Mouse (Mus musculus): ENCODE measurements around the gene Nagk.
"Not testable (repeated sequence)": the region's sequence is repeated elsewhere in the genome, so short reads cannot be mapped to it uniquely, and the experiment has no call there.

Nagk gene

GRCm38 (mm10) chr6:83794760-83795296 is at the start of gene Nagk:
TSS of gene Nagk (plus strand) at chr6:83794982.
- DNase-seq (ENCODE audit: low spot score in 2 of 2): peak; percentile 81 to 87

GRCm38 (mm10) chr6:83745466-83745865 is 49.3 kb upstream of the Nagk start:
- no peak for DNase-seq (ENCODE audit: low spot score in 2 of 2)

GRCm38 (mm10) chr6:83749286-83749685 is 45.5 kb upstream of the Nagk start:
- no peak for DNase-seq (ENCODE audit: low spot score in 2 of 2)

GRCm38 (mm10) chr6:83750171-83750684 is 44.6 kb upstream of the Nagk start:
- peak in 1 of 2 experiments; percentile 20 for DNase-seq (ENCODE audit: low spot score in 2 of 2)

- no peak for DNase-seq (ENCODE audit: low spot score in 2 of 2)
Observed at GRCm38 (mm10) chr6:83756051-83756450, 38.7 kb upstream of the Nagk start.

GRCm38 (mm10) chr6:83762344-83762743 is 32.4 kb upstream of the Nagk start, which contains the start of gene Ankrd53:
TSS of gene Ankrd53 (plus strand) at chr6:83762644.
- DNase-seq (ENCODE audit: low spot score in 2 of 2): no peak

GRCm38 (mm10) chr6:83762880-83763431 is 31.8 kb upstream of the Nagk start:
- no peak for DNase-seq (ENCODE audit: low spot score in 2 of 2)

- no peak for DNase-seq (ENCODE audit: low spot score in 2 of 2)
Observed at GRCm38 (mm10) chr6:83766982-83767381, 27.8 kb upstream of the Nagk start.

- DNase-seq (ENCODE audit: low spot score in 2 of 2): no peak
Observed at GRCm38 (mm10) chr6:83768485-83768884, 26.3 kb upstream of the Nagk start.

GRCm38 (mm10) chr6:83774126-83774525 is 20.7 kb upstream of the Nagk start:
- no peak for DNase-seq (ENCODE audit: low spot score in 2 of 2)

GRCm38 (mm10) chr6:83774781-83775563 is 19.8 kb upstream of the Nagk start:
- DNase-seq (ENCODE audit: low spot score in 2 of 2): no peak

- peak; percentile 66 to 83 for DNase-seq (ENCODE audit: low spot score in 2 of 2)
Observed at GRCm38 (mm10) chr6:83775638-83776293, 19.0 kb upstream of the Nagk start, which contains the start of gene Tex261. TSS of gene Tex261 (minus strand) at chr6:83775813.

- no peak for DNase-seq (ENCODE audit: low spot score in 2 of 2)
Observed at GRCm38 (mm10) chr6:83778306-83778705, 16.5 kb upstream of the Nagk start.

- DNase-seq (ENCODE audit: low spot score in 2 of 2): no peak
Observed at GRCm38 (mm10) chr6:83779026-83779425, 15.8 kb upstream of the Nagk start.

GRCm38 (mm10) chr6:83786426-83786825 is 8.4 kb upstream of the Nagk start:
- DNase-seq (ENCODE audit: low spot score in 2 of 2): no peak

GRCm38 (mm10) chr6:83788554-83788953 is 6.2 kb upstream of the Nagk start:
- no peak for DNase-seq (ENCODE audit: low spot score in 2 of 2)

- DNase-seq (ENCODE audit: low spot score in 2 of 2): not testable (repeated sequence)
Observed at GRCm38 (mm10) chr6:83790533-83790932, 4.2 kb upstream of the Nagk start.

GRCm38 (mm10) chr6:83791251-83791890 is 3.4 kb upstream of the Nagk start:
- no peak for DNase-seq (ENCODE audit: low spot score in 2 of 2)

- DNase-seq (ENCODE audit: low spot score in 2 of 2): no peak
Observed at GRCm38 (mm10) chr6:83795492-83795900, 714 bp downstream of the Nagk start.

- no peak for DNase-seq (ENCODE audit: low spot score in 2 of 2)
Observed at GRCm38 (mm10) chr6:83796686-83797085, 1.9 kb downstream of the Nagk start.

GRCm38 (mm10) chr6:83802033-83802432 is 7.3 kb downstream of the Nagk start:
- DNase-seq (ENCODE audit: low spot score in 2 of 2): no peak

GRCm38 (mm10) chr6:83802846-83803245 is 8.1 kb downstream of the Nagk start:
- no peak for DNase-seq (ENCODE audit: low spot score in 2 of 2)

Measured in frontal cortex, postnatal 25 days (tissue).